Mouse (Mus musculus) cerebellum, adult 9-11 months (tissue): ENCODE data around the gene Ttll3.

Experiments
- DNase-seq: peaks from one replicate; pipeline ENCODE4 v3.0.0; 2022

The Ttll3 gene

DNA sequence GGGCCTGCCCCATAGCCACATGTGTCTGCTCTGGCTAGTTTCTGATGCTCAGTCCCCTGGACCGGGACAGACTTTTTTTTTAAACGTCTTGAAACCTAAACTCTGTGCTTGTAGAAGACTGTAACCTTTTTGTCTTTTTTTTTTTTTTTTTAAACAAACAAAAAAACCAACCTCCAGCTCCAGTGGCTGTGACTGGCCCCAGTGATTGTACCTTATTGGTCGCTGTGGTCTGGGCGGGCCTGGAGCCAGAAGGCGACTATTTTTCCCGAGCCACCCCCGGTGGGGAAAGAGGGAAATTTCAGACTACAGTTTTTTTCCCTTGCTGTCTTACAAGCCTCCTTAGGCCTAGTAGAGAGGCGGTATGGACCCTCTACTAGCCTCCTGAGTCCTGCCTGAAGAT, at the start of gene Ttll3:
Ttll3 (plus strand) TSS at position 301 of the 400 bp plus-strand sequence.
- no peak for DNase-seq

DNA sequence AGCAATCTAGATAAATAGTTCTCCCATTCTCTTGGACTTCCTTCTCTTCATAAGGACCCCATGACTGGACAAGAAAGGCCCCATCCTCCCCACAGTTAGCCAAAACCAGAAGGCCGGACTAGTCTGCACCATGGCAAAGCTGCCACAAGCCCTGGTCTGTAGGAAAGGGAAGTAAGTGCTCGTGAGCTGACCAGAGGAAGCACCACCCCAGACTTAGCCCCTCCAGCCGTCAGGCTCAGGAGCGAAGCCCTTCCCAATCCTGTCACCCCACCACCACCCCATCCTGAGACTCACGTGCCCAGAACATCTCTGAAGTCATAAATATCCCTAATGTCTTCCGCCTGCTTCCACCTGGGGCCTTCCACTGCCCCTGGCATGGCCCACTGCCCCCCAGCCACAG, 47.5 kb upstream of the Ttll3 start:
- DNase-seq = peak; percentile 17

DNA sequence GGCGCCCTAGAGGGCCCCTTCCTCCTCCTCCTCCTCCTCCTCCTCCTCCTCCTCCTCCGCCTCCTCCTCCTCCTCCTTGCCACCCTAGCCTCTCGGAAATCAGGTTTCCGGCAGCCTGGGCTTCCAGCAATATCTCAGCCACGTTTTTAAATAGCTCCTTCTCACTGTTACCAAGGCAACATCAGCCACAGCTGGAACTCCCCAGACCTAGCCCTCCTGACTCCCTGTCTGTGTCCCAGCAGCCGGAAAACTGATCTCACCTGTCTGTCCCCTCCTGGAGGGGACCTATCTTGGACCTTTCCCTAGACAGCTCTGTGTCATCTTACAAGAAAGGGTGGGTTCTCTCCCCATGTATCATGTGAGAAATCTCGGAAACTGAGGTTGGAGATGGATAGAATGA, 46.8 kb upstream of the Ttll3 start:
- DNase-seq = peak; percentile 12

DNA sequence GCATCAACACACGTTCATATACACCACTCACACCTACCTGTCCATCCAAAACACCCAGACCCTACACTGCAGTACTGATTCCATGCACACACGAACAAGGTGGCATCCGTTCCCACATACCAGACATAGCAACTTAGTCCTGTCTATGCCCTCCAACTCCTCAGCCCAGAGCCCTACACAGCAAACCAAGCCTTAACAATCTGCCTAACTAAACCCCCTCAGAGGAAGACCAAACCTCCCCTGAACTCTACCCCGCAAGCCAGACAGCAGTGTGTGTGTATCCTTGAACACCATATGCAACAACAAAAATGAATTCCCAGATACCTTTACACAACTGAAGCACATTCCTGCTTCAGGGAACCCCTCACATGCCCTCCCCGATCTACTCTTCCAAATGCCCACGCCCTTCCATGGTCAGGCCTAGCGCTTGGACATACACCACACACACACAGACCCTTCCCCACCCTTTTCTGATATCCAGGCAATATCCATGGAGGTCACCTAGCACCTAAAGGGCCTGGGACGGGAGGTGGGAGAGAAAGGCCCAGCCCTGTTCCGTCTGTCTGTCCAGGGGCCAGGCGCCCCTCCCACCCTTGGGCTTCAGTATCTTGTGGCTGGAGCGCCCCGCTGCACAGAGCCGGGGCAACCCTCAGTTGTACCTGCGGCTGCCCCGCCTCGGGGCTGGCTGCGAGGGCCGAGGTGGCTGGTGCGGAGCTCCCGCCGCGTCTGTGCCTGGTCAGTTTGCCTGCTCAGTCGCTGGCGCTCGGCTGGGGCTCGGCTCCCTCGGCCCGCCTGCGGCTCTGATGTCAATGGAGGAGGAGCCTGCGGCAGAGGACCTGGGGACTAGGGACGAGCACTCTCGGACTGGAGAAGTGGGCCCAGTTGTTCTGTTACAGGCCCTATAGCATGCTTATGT, 45.6 kb upstream of the Ttll3 start, which contains the start of gene Camk1:
Camk1 (minus strand) TSS at position 808 of the 916 bp plus-strand sequence.
- peak; percentile 87 for DNase-seq

DNA sequence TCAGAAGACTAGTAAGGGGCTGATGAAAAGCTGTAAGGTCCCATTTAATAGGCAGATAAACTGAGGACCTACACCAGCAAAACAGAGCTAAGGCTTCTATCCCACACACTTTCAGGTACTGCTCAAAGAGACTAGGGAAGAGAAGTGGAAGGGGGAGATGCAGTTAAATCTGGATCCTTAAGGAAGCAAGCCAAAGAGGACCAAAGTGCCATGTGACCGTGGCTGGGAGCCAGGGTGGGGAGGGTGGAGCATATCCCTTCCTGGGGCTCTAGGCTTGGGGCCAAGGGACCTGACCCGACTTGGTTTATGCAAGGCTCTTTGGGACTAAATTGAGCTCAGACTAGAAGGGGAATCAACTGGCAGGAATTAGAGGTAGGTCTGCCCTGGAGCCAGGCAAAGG, 44.7 kb upstream of the Ttll3 start:
- DNase-seq = peak; percentile 68

DNA sequence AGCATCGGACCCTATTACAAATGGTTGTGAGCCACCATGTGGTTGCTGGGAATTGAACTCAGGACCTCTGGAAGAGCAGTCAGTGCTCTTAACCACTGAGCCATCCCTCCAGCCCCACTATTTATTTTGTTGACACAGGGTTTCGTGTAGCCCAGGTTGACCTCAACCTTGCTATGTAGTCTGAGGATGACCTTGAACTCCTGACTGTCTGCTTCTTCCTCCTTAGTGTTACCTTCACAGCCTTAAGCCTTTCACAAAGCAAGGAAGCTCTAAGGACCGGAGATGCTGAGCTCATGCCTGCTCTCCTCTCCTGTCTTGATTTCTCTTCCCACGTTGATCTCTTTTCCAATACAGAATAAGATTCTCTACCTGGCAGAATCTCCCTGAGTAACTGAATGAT, 42.2 kb upstream of the Ttll3 start:
- DNase-seq = no peak

DNA sequence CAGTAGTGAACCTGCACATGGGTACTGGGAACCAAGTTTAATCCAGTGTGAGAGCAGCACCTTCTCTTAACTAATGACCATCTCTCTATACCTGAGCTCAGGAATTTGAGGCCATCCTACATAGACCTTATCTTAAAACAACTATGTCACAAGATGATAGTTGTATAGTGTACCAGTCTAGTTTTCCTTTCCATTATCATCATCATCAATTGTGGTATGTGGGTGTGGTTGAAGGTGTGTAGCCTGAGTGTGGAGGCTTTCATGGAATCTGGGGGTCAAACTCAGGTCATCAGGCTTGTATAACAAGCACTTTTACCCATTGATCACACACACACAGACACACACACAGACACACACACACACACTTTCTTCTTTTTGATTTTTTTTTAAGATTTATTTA, 38.5 kb upstream of the Ttll3 start:
- DNase-seq = no peak

DNA sequence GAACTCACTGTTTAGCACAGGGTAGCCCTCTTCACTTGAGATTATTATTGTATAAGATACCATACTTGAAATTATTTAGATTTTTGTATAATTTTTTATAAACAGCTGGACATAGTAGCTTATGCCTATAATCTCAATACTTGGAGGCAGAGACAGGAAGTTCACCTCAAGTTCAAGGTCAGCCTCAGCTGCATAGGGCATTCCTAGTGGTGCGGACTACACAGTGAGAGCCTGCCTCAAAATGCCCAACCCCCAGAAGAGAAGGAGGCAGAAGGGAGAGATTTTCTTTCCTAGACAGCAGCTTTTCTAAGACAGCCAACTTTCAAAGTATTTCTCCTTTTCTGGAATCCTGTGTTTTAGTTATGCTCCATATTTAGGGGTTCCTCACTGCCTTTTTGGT, 37.9 kb upstream of the Ttll3 start:
- no peak for DNase-seq

DNA sequence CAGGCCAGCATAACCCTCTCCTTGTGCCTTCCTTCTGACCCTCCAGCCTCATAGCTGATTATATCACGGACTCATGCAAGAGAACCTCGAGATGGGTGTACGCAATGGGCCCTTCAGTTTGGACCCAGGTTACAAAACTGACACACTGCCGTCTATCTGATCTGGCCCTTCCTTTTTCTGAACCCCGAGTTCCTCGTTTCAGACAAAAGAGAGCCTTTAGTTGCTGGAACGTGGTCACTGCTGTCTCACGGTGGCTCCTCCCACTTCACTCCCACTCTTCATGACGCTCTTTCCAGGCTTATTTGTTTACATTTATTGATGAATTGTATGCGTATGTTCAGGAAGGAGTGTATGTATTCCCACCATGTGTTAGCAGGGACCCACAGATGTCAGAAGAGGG, 37.4 kb upstream of the Ttll3 start:
- no peak for DNase-seq

DNA sequence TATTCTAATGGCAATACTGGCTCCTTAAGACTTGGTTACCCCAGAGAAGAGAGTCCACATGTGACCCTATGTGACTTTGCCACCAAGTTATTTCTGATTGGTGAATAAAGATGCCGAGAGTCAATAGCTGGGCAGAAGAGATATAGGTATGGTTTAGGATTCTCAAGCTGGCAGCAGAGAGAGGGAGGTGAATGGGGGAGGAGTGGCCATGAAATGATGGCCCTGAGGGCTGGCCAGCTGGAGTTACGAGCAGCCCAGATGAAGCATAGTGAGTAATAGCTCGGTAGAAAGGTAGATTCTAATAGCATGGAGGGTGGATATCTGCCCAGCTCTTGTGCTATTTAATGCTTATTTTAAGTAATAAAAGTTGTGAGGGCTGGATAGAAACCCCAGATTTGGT, 36.2 kb upstream of the Ttll3 start:
- no peak for DNase-seq

DNA sequence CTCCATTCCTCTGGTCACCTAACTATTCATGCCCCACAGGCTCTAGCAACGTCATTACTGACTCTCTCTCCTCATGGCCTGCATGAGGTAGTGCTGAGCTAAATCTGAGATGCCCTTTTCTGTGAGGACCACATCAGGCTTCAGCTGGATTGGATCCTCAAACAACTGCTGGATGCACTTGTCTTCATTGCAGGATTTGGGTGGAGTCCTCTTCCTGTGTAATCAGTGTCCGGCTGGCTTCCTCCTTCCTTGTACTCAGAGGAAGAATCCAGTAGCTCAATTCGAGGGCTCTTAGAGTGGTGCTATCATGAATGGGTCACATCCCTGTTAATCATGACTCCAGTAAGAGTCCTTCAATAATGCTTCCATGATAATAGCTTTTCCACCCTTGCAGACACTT, 35.4 kb upstream of the Ttll3 start:
- no peak for DNase-seq

DNA sequence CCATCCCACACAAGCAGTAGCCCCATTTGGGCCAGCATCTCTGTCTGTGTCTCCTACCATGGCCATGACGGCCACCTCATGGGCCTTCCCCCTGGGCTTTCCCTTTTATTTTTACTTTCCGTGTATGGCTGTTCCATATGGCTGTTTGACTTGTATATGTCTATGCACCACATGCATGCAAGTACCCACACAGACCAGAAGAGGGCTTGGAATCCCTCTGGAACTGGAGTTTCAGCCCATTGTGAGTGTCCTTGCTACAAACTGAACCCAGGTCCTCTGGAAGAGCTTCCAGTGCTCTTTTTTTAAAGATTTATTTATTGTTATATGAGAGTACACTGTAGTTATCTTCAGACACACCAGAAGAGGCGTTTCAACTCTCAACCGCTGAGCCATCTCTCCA, 27.6 kb upstream of the Ttll3 start:
- DNase-seq = no peak

DNA sequence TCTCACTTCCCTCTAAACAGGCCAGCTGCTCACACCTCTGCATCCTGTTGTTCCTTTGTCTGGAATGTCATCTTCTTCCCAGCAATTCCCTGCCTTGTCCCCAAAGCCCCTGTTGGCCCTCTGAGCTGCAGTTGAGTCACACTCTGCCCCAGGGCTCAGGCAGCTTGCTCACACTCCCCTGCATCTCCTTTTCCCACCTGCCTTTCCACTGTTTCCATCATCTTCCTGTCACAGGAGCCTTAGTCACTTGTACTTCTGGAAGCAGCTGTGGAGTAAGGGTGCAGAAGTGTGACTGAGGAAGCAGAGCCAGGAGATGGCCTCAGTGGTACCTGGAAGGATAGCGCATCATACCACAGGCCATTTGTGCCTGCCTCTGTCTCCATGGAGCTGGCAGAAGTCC, 26.8 kb upstream of the Ttll3 start:
- DNase-seq = no peak

DNA sequence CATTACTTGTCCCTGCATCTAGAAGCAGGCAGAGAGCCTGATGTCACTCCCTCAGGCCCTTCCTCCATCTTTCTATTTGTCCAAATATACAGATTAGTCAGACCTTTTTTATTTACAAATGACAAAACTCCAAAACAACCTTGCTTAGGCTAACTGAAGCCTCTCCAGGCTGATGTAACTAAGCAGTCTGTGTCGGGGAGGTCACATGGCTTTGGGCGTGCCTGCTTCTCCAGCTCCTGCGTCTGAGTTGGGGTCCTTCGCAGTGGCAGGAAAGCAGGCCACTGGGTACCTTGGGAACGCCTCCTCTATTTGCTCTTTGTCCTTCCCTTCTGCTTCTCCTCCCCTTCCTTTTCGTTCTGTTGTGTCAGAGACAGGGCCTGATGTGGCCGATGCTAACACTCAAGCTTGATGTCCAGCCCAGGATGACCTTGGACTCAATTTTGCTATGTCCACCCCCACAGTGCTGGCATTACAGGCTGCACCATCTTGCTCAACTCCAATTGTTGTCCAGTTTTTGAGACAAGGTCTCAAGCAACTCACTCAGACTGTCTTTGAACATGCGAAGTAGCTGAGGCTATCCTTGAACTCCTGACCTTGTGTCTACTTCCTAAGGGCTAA, 24.4 kb upstream of the Ttll3 start:
- no peak for DNase-seq

DNA sequence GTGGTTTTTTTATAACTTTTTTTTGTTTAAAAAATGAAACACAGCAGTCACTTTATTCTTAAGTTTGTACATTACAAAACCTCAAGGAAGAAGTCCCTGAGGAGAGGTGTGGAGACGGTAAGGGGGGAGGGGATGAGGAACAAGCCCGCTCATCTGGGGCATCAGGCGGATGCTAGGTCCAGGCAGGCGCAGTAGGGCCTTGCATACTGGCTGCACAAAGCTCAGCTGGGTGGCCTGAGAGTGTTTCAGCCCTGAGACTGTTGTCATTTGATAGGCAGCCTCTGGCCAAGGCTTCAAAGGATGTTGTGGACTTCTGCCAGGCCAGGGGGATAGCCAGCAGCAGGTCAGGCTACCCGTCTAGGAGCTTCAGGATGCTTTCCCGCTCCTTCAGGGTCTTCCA, 22.4 kb upstream of the Ttll3 start:
- no peak for DNase-seq

DNA sequence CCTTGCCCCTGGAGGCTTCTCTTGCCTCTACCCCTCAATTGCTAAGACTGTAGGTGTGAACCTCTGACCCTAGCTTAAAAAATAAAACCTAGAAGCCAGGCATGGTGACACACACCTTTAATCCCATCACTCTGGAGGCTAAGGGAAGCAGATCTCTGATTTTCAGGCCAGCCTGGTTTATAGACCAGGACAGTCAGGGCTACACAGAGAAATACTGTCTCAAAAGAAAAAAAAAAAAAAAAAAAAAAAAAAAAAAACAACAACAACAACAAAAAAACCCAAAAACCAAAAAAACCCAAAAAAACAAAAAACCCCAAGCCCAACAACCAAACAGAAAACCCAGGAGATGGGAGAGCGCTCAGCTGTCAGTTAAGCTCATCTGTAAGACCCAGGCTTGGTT, 21.5 kb upstream of the Ttll3 start:
- DNase-seq = no peak

DNA sequence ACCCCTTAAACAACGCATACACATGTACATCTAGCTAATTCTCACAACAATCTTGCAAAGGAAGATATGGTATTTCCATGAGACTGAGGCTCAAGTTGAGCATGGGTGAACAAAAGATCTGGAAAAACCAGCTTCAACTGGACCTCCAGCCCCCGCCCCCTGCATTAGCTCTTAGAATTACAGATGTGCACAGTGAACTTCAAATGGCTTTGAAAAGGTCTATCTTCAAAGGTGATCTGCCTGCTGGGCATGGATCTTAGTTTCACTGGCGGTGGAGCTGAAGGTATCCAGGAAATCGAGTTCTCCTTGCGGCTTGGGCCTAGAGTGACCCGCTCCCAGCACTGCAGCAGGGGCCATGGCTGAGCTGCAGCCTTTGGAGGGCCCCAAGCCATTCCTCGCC, 20.9 kb upstream of the Ttll3 start:
- no peak for DNase-seq

DNA sequence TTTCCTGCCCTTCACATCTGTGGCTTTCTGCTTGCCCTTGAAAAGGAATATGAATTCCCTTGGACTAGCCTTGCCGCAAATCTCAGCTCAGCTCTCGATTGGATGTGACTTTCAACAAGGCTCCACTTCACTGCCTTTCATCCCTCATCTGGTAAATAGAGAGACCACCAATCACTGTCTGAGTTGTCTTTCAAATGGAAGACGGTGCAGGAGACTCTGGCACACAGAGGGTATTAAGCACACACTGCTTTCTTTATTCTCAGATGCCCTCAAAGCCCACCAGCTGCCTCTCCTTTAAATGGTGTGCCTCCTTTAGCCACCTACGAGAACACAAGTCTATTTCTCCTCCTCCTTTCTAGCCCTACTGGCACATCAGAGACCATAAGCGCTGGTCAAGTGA, 20.5 kb upstream of the Ttll3 start:
- DNase-seq = no peak

DNA sequence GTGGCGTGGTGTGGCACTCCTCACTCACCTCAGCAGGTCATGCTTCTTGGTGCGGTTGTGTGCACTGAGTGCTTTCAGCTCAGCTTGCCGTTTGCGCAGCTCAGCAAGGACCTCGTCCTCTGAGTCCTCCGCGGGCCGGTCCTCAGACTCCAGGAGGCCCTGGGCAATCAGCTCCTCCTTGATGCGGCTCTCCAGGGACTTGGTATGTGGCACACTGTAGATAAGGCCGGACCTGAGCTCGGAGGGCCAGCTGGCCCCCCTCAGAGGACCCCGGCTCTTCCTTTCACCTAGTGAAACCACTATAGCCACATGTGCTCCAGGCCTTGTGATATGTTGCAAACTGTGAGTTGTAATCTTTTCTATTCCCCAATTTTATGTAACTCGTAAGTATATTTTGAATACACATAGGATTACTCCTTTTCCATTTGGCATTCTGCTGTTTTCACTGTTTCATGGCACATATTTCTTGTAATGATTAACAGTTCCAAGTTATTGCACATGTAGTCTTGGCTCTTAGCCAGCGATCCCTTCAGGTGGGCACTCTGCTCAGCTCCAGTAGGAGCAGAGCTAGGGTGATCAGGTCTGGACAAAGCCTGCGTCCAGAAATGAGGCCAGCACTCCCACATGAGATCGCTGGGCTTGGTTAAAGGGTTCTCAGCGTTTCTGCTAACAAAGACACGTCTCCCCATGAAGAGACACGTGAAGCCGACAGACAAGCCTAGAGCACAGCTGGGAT, 18.7 kb upstream of the Ttll3 start:
- no peak for DNase-seq

DNA sequence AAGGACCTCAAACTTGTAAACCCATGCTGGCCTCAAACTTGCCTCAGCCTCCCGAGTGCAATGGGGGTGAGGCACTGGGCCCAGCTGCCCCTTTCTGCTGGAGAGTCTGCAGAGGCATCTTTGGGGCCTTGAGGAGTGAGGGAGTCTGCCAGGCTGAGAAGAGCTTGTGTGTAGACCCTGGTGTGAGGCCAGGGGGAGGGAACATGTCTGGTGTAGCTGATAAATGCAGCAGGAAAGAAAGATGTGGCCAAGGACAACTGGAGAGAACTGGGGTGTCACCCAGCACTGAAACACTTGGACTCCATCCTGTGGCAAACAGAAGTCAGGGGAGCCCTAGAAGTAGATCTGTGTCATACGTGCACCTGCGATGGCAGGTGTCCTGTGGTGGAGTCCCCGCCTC, 15.6 kb upstream of the Ttll3 start:
- DNase-seq = no peak

DNA sequence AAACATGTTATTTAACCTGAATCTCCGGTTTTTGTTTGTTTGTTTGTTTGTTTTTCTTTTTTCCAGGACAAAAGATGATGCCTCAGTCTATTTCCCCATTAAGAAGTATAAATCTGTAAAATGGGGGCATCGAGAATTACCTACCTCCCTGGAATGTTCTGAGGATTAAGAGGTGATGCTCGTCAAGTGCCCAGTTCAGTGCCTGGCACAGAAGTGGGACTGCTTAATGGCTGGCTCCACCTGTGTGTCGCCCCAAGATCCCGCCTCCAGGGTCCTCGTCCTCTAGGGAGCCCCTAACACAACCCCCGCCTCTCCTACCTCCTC, 11.9 kb upstream of the Ttll3 start:
- DNase-seq = no peak

DNA sequence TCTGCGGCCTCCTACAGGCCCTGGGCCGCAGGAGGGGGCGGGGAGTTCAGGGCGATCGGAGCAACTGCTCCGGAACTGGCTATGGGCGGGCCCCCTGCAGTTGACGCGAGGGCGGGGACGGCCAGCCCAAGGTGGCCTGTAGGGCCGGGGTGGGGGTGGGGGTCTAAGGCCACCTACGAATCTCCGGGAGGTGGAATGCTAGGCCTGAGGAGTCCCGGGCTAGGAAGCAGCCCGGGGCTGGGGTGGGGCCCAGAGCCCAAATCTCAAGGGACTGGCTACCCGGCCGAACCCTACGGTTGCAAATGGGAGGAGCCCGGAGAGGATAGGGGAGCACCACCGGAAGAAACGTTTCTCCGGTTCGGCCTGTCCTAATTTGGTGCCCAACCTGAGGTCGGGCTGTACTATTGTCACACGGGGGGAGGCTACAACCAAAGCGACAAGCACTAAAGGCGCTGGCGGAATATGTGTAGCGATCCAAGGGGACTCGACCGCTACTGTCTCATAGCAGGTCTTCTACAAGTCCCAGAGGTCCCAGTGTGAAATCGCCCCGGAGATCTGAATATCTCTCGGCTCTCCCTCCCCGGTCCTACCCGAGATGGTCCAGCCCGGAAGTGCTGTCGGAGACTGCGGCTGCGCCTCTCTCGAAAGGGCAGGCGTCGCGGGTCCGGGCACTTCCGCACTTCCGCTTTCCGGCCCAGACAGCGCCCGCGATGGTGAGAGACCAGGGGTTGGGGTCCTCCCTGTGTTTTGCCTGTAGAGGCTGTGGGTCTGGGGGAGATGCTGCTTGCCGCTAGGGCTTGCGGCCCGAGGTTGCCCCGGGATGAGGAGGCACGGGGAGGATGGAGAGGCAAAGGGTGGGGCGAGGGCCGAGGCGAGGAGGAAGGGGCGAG, 11.3 kb upstream of the Ttll3 start, which contains the start of the genes Tada3 and Arpc4:
Tada3 (minus strand) TSS at position 388 of the 890 bp plus-strand sequence.
Arpc4 (plus strand) TSS at position 620 of the 890 bp plus-strand sequence.
- DNase-seq = peak; percentile 93

DNA sequence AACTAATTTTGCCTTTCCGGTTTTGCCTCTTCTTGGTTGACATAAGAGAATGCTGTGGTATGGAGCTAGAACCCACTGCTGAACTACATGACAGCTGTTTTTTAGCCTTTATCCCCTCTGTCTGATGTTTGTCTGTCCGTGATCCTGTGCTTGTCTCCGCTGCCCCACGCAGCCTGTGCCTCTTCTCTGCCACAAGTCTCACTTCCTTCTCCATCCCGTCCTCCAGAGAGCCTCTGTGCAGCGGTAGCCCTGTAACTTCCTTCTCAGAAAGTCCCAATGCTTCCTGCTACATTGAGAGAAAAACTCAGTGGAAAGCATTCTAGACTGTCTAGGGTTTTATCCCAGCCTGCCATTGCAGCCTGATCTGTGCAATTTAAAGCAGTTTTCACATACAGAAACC, 9.8 kb upstream of the Ttll3 start:
- no peak for DNase-seq
